Mouse (Mus musculus) common myeloid progenitor, adult 5-6 weeks (primary cell): ENCODE measurements around the gene Clic3. TPM values are rescaled to one million over a fixed set of nuclear protein-coding genes. Genes with fewer than 3 reads are reported as not detected.

Experiments used
- ATAC-seq: replicated peaks from 2 replicates; pipeline ENCODE4 v1.8.0; 2016; ENCODE audit warnings: low read depth, mild to moderate bottlenecking, moderate TSS enrichment, inconsistent platforms; ENCODE audit not compliant: poor library complexity, severe bottlenecking
- total RNA-seq: library from RNA; stranded (forward); fragments of 200-1000, 187-1606 nt; gene quantifications from 2 replicates; pipeline ENCODE4 v1.2.3, GENCODE M21; 2017

Clic3 gene
- total RNA-seq, 1 experiment from 2014 or later, result not detected

DNA sequence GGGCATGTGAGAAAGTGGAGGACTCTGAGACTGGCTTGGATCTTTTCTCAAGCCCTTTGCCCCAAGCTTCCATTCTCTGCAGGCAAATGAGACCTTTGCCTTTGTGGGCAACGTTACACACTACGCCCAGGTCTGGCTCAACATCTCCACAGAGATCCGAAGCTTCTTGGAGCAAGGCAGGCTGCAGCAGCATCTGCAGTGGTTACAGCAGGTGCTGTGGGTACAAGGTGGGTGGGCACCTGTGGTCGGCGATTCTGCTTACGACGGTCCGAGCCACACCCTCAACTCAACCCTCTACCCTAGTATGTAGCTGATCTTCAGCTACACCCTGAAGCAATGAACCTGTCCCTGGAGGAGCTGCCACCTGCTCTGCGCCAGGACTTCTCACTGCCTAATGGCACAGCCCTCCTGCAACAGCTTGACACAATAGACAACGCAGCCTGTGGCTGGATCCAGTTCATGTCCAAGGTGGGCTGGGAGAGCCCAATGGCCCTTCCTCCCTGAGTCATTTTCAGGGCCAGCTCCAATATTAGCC lies 20.3 kb upstream of the Clic3 start:
- ATAC-seq, result no peak

- no peak for ATAC-seq
Measured at GRCm38 (mm10) chr2:25441067-25441466, 15.6 kb upstream of the Clic3 start.

GRCm38 (mm10) chr2:25442682-25443081 lies 14.0 kb upstream of the Clic3 start:
- ATAC-seq, result no peak

DNA sequence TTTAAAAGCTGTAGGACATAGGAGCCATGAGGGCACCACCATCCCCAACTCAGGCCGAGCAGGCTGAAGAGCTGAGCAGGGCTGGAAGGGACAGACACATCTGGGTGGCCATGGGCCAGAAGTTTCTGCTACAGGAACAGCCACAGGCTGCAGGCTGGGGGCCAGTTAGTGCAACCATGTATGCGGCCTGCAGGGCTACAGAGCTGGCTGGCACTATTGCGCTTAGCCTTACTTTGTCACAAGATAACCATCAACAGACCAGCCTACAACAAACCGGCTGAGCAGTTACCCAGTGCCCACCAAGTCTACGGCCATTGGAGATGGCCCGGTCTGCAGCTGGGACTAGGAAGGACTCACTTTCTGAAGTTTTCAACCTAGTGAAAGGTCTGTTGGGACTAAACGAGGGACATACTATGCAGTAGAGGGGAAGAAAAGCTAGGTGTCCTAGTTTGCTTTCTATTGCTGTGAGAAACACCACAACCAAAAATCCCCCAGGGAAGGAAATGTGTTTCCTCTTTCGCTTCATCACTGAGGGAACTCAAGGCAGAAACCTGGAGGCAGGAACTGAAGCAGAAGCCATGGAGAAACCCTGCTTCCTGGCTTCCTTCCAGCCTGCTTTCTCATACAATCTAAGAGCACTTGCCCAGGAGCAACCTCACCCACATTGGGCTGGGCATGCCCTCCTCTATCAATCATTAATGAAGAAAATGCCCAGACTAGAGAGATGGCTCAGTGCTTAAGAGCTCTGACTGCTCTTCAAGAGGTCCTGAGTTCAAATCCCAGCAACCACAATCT lies 5.6 kb upstream of the Clic3 start:
- ATAC-seq, result peak; percentile 64

DNA sequence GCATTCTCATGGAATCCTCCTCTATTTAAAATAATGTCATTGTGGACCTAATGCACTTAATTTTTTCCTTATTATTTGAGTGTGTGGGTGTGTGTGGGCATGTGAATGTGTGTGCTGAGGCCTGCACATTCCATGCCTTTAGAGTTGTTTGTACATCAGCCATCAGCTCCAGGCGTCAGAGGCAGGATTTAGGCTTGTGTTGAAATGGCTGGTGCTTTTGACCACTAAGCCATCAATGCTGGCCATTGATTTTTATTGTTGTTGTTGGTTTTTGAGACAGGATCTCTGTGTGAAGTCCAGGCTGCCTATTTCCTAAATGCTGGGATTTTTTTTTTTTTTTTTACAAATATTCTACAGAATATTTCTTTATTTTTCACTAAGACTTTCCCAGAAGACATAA lies 3.7 kb upstream of the Clic3 start:
- no peak for ATAC-seq

DNA sequence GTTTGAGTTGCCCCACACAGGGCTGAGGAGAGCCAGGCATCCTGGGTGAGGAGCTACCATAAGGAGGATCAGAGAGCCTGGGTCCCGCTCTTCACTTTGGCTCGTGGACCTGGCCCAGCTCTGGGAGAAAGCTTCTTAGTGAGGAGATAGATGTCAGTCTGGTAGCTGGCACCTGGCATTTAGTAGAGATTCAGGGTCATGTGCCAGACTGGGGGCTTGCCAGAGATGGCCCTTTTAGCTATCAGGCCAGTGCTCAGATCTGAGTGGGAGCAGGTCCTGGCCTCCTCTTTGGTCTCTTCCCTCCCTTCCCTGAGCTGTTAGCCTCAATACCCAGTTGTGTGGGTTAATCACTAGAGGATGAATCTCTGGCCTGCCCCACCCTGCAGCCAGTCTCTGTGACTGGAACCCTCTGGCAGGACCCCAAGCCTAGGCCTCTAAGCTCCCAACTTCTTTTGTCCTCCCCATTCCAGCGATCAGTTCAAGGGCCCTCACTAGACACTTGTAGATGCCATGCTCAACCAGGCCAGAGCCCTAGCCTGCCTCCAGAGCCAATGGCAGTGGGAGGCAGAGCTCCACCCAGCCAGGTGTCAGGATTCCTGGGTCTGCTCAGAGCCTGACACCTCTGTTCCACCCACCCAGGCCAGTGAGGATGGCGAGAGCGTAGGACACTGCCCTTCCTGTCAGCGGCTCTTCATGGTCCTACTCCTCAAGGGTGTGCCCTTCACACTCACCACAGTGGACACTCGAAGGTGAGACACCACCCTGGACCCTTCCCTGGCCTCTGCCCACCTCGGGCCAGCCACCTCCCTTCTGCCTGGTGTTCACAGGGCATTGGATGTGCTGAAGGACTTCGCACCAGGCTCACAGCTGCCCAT lies 621 bp downstream of the Clic3 start:
- no peak for ATAC-seq

DNA sequence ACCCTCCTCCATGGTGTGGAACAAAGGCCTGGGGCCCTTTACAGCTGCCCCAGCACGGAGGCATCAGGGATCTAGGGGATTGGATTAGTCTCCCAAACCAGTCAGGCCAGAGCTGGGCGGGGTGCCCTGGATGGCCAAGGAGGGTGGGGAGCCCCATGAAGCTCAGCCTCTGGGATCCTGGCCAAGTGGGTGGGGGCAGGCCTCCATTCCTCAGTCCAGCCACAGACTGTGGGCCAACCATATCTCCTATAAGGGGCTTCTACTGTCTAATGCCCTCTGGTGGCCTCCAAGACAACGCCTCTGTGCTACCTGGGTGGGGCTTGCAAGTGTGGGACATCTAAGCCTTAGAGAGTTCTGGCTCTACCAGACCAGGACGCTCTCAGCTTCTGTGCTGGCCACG lies 2.3 kb downstream of the Clic3 start:
- ATAC-seq, result no peak

- ATAC-seq, result no peak
Measured at GRCm38 (mm10) chr2:25460135-25460534, 3.5 kb downstream of the Clic3 start.

DNA sequence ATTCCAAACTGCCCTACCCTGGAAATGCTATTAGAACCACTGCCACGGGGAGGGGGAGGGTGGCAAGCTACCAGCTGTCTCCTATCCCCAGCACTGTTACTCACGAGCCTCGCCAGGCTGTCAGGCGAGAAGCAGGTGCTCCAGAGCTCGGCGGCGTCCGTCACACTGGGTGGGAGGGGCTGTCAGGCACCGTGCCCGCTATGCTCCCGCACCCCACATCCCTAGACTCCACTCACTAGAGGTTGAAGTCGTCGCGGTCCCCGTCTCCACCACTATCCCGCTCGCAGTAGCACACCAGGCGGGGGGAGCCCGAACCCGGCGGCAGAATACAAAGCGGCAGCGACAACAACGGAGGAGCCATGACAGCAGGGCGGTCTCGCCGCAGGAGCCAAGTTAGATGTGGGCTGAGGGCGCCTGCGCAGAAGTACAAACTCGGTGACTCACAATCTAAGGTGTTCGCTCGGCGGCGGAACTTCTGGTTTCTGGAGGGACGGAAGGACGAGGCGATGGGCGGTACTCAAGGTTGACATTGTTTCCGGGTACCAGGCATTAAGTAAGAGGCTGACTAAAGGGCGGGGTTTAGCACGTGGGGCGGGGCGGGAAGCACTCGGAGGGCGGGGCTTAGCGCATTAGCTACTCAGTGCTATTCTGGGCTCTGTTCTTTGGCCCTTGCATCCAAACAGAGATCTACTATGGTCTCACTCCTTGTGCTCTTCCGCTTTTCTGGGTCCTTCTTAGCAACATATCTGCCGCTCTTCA lies 4.1 kb downstream of the Clic3 start, which contains the start of gene Paxx:
Gene Paxx (minus strand): TSS at position 544 of the 759 bp plus-strand sequence.
- peak; percentile 87 for ATAC-seq

- no peak for ATAC-seq
Measured at GRCm38 (mm10) chr2:25461407-25461806, 4.8 kb downstream of the Clic3 start.

DNA sequence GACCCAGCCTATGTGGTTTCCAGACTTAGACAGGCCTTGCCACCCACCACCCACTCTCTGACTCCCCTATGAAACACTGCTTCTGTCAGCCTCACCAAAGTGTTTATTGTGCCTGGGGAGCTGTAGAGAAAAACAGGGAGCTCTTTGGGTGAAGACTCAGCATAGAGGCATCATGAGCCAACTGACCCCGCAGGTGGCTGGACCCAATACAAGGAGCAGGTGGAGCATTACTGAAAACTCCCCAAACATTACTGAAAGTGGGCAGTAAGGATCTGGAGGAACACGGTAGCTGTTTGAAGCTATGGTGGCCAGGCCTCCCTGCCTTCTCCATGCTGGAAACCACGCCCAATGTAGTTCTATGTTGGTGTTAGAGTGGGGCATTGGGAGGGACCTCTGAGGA lies 7.0 kb downstream of the Clic3 start:
- ATAC-seq, result no peak

GRCm38 (mm10) chr2:25465256-25465655 lies 8.6 kb downstream of the Clic3 start:
- ATAC-seq, result no peak

- peak; percentile 71 for ATAC-seq
Measured at GRCm38 (mm10) chr2:25465816-25466635, 9.4 kb downstream of the Clic3 start.

DNA sequence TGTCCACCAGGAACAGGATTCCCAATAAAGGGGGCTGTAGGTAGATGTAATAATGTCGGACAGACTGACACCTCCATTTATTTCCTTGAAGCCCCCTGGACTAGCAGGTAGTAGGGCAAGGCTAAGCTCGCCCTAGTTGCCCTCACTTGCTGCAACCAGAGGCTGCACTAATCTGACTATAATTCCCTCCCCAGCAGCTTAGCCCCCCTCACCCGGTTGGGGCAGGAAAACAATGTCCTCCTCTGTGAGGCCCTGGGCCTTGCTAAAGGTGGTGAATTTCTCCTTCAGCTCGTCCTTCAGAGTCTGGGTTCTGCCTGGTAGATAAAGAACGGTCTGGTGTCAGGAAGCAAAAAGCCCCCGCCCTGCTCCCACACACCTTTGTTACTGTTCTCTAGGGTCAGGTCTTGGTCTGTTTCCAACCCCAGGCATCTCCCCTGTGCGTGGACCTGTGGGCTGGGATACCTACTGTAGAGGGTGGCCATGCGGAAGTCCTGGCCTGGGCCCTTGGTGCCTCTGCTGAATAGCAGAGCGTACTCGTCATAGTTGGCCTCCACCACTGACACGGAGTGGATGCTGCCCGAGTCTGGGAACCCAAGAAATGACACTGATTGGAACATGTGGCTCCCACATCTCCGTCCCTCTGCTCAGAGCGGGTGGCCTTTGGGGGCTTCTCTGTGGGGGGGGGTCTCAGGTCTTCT lies 11.1 kb downstream of the Clic3 start:
- no peak for ATAC-seq

GRCm38 (mm10) chr2:25468962-25469915 lies 12.6 kb downstream of the Clic3 start:
- no peak for ATAC-seq

DNA sequence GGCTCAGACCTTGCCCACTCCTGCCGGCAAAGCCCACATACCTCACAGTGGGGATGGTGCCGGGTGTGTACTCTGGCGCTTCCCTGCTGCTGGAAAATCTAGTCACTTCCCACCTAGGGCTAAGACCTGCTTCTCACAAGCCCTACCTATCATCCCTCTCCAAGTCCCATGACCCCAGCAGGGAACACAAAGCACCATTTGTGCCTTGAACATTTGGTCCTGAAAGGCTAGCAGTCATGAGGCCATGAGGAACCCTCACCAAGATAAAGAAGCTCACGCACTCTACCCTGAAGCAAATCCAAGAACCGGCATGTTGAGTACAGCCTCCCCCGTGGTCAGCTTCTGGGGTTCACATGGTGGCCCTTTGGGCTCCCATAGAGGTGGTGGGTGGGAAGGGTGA lies 13.3 kb downstream of the Clic3 start, which contains the start of gene Ptgds:
Gene Ptgds (minus strand): TSS at position 78 of the 400 bp plus-strand sequence.
- ATAC-seq, result no peak

- ATAC-seq, result no peak
Measured at GRCm38 (mm10) chr2:25472550-25472949, 15.9 kb downstream of the Clic3 start.

- ATAC-seq, result no peak
Measured at GRCm38 (mm10) chr2:25477541-25477940, 20.9 kb downstream of the Clic3 start.
